In the genomic region with DNA sequence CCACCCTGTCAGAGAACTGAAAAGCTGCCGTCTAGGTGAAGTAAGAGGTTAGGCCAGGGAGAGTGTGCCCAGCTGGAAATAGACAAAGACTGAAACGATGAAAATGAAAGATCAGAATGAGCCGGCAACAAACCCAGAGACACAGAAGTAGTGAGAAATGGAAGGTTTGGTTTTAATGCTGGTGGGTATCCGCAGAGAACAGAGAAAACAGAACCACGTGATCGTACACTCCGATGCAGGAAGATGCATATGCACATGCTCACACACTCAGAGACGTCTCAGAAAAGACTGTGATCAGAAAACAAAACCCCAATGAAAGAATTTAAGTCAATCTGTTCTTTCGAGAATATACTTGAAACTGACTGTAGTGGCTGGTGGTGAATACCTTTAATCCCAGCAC, we compare ENCODE assay signal across 34 mouse cellular contexts.
"Had no signal": no experiment of that assay in that cellular context is flagged by ENCODE, and none has a peak within 500 bp of the region (broad histone marks: within the 10 kb centered on the region; RNA-seq: fewer than 3 reads in every experiment).

No protein-coding gene starts in this region.

- H3K4me3 ChIP-seq: heart, embryonic 10.5 days; heart, embryonic 12.5 days; heart, embryonic 13.5 days; heart, embryonic 15.5 days; hindbrain, embryonic 10.5 days; hindbrain, embryonic 12.5 days; hindbrain, embryonic 13.5 days; hindbrain, embryonic 15.5 days; kidney, embryonic 15.5 days; layer of hippocampus, adult 2 months had no signal

- ATAC-seq: hindbrain, embryonic 16.5 days; hindbrain, postnatal 0 days; inflammation-experienced regulatory T-cells, adult 6 months; intestine, embryonic 16.5 days; intestine, postnatal 0 days had no signal

- H3K9me3 ChIP-seq: heart, embryonic 10.5 days; heart, embryonic 13.5 days; heart, embryonic 15.5 days; hindbrain, embryonic 12.5 days; hindbrain, embryonic 13.5 days; hindbrain, embryonic 15.5 days; kidney, embryonic 15.5 days had no signal

- H3K27me3 ChIP-seq: heart, embryonic 12.5 days; heart, embryonic 13.5 days; heart, embryonic 15.5 days; hindbrain, embryonic 12.5 days; hindbrain, embryonic 13.5 days; hindbrain, embryonic 15.5 days; kidney, embryonic 15.5 days had no signal

- H3K9ac ChIP-seq: heart, embryonic 12.5 days; heart, embryonic 13.5 days; heart, embryonic 15.5 days; hindbrain, embryonic 12.5 days; hindbrain, embryonic 13.5 days; hindbrain, embryonic 14.5 days; hindbrain, embryonic 15.5 days; kidney, embryonic 15.5 days had no signal

- DNase-seq: heart, postnatal 10 days; heart, postnatal 14 days; heart, postnatal 36 days; heart, postnatal 4 days; kidney, adult 11 months; kidney, adult 18-20 months; kidney, adult 2 months; kidney, adult 8-10 months; kidney, adult 9 months; kidney, postnatal 10 days; kidney, postnatal 14 days; kidney, postnatal 25 days; kidney, postnatal 36 days; kidney, postnatal 4 days; layer of hippocampus, adult 9-11 months; layer of hippocampus, postnatal 36 days had no signal

- H3K4me2 ChIP-seq: heart, embryonic 11.5 days; heart, embryonic 12.5 days; heart, embryonic 13.5 days; heart, embryonic 15.5 days; hindbrain, embryonic 12.5 days; hindbrain, embryonic 13.5 days; hindbrain, embryonic 14.5 days; hindbrain, embryonic 15.5 days; kidney, embryonic 15.5 days had no signal

- H3K36me3 ChIP-seq: heart, embryonic 10.5 days; heart, embryonic 12.5 days; heart, embryonic 13.5 days; heart, embryonic 15.5 days; hindbrain, embryonic 10.5 days; hindbrain, embryonic 12.5 days; hindbrain, embryonic 13.5 days; hindbrain, embryonic 15.5 days; kidney, embryonic 15.5 days had no signal

- H3K4me1 ChIP-seq: heart, embryonic 10.5 days; heart, embryonic 12.5 days; heart, embryonic 13.5 days; hindbrain, embryonic 10.5 days; hindbrain, embryonic 12.5 days; hindbrain, embryonic 13.5 days; hindbrain, embryonic 15.5 days; kidney, embryonic 15.5 days had no signal

- H3K27ac ChIP-seq: heart, embryonic 10.5 days; heart, embryonic 13.5 days; heart, embryonic 15.5 days; hindbrain, embryonic 10.5 days; hindbrain, embryonic 12.5 days; hindbrain, embryonic 13.5 days; hindbrain, embryonic 14.5 days; hindbrain, embryonic 15.5 days; hindbrain, postnatal 0 days; kidney, embryonic 15.5 days; kidney, postnatal 0 days; layer of hippocampus, adult 2 months had no signal
